Mouse (Mus musculus) MEL (cell line): ENCODE results near the gene Vmn1r6. TPM values are rescaled to one million over a fixed set of nuclear protein-coding genes. Genes with fewer than 3 reads are reported as not detected.

Experiments used
- DNase-seq: peaks from one replicate; pipeline ENCODE4 v3.0.0; 2011; ENCODE audit warnings: low read depth, low spot score
- H3K27ac ChIP-seq: 2 replicates; pipeline ENCODE4 v1.5.1; 2012; ENCODE audit warnings: low read depth, mild to moderate bottlenecking, control low read depth, low read length, moderate library complexity; ENCODE audit not compliant: control insufficient read depth
- H3K27me3 ChIP-seq, 2 experiments: fragments of 150-350 bp in 1 of 2; sonication (generic) in 1 of 2; 2 replicates each; pipeline ENCODE4 v1.6.1; 2012; ENCODE audit warnings: low read length in 2 of 2, mild to moderate bottlenecking in 2 of 2, improper control_type of control experiment in 1 of 2, moderate library complexity in 1 of 2; ENCODE audit not compliant: insufficient read depth in 2 of 2, control insufficient read depth in 1 of 2
- H3K36me3 ChIP-seq, 2 experiments: 2 replicates each; pipeline ENCODE4 v1.6.1; 2012 to 2014; ENCODE audit warnings: low read length in 2 of 2, improper control_type of control experiment in 1 of 2, inconsistent platforms in 1 of 2, mild to moderate bottlenecking in 1 of 2; ENCODE audit not compliant: insufficient read depth in 2 of 2, control insufficient read depth in 1 of 2
- H3K4me1 ChIP-seq, 2 experiments: fragments of 150-350 bp in 1 of 2; sonication (generic) in 1 of 2; 2 replicates each; pipeline ENCODE4 v1.6.1; 2012; ENCODE audit warnings: low read length in 2 of 2, improper control_type of control experiment in 1 of 2, mild to moderate bottlenecking in 1 of 2; ENCODE audit not compliant: insufficient read depth in 2 of 2, control insufficient read depth in 1 of 2
- H3K4me3 ChIP-seq, 2 experiments: fragments of 150-350 bp in 1 of 2; sonication (generic) in 1 of 2; 2 replicates each; pipeline ENCODE4 v1.5.1; 2012; ENCODE audit warnings: low read depth in 2 of 2, low read length in 2 of 2, mild to moderate bottlenecking in 2 of 2, moderate library complexity in 2 of 2, control low read depth in 1 of 2, improper control_type of control experiment in 1 of 2; ENCODE audit not compliant: control insufficient read depth in 1 of 2, insufficient read depth in 1 of 2
- H3K79me2 ChIP-seq: 2 replicates; pipeline ENCODE4 v1.6.1; 2012; ENCODE audit warnings: mild to moderate bottlenecking, low read length, moderate library complexity; ENCODE audit not compliant: control insufficient read depth, poor library complexity, insufficient read depth
- H3K9ac ChIP-seq: 2 replicates; pipeline ENCODE4 v1.6.1; 2012; ENCODE audit warnings: low read depth, mild to moderate bottlenecking, control low read depth, low read length, moderate library complexity; ENCODE audit not compliant: control insufficient read depth, poor library complexity, severe bottlenecking
- H3K9me3 ChIP-seq: fragments of 150-350 bp; sonication (generic); replicated peaks from 2 replicates; pipeline ENCODE4 v1.6.1; 2012; ENCODE audit warnings: mild to moderate bottlenecking, low read length, improper control_type of control experiment, moderate library complexity; ENCODE audit not compliant: insufficient read depth
- CHD1 ChIP-seq: IDR thresholded peaks from 2 replicates; pipeline ENCODE4 v1.6.1; 2012; ENCODE audit warnings: low read depth, mild to moderate bottlenecking, inconsistent platforms, low read length, improper control_type of control experiment
- CHD2 ChIP-seq: IDR thresholded peaks from 2 replicates; pipeline ENCODE4 v1.6.1; 2011; ENCODE audit warnings: low read length, improper control_type of control experiment
- CTCF ChIP-seq, 3 experiments: IDR thresholded peaks in 2 of 3; conservative IDR thresholded peaks in 1 of 3; 2 replicates each; pipeline ENCODE4 v1.5.1; 2011 to 2012; ENCODE audit warnings: low read length in 3 of 3, low read depth in 2 of 3, mild to moderate bottlenecking in 2 of 3, improper control_type of control experiment in 1 of 3, inconsistent platforms in 1 of 3, mixed read lengths in 1 of 3, moderate library complexity in 1 of 3; ENCODE audit not compliant: control insufficient read depth in 1 of 3, insufficient read depth in 1 of 3, poor library complexity in 1 of 3, severe bottlenecking in 1 of 3
- ELF1 ChIP-seq: IDR thresholded peaks from 2 replicates; pipeline ENCODE4 v1.6.1; 2014; ENCODE audit warnings: low read depth, mild to moderate bottlenecking, inconsistent platforms, low read length, improper control_type of control experiment, moderate library complexity
- EP300 ChIP-seq, 2 experiments: IDR thresholded peaks; 2 replicates each; pipeline ENCODE4 v1.6.1; 2011; ENCODE audit warnings: improper control_type of control experiment in 2 of 2, low read length in 2 of 2, low read depth in 1 of 2, mild to moderate bottlenecking in 1 of 2
- ETS1 ChIP-seq: IDR thresholded peaks from 2 replicates; pipeline ENCODE4 v1.6.1; 2012; ENCODE audit warnings: low read depth, mild to moderate bottlenecking, inconsistent platforms, low read length, improper control_type of control experiment, moderate library complexity
- GABPA ChIP-seq: IDR thresholded peaks from 2 replicates; pipeline ENCODE4 v1.6.1; 2012; ENCODE audit warnings: low read depth, mild to moderate bottlenecking, inconsistent platforms, low read length, improper control_type of control experiment, moderate library complexity
- GATA1 ChIP-seq: IDR thresholded peaks from 2 replicates; pipeline ENCODE4 v1.6.1; 2011; ENCODE audit warnings: low read depth, low read length, improper control_type of control experiment
- HCFC1 ChIP-seq: IDR thresholded peaks from 2 replicates; pipeline ENCODE4 v1.6.1; 2012; ENCODE audit warnings: low read depth, mild to moderate bottlenecking, inconsistent platforms, low read length, improper control_type of control experiment, moderate library complexity
- KAT2A ChIP-seq: conservative IDR thresholded peaks from 2 replicates; pipeline ENCODE4 v1.6.1; 2012; ENCODE audit warnings: low read depth, low read length, improper control_type of control experiment, inconsistent platforms
- MAFK ChIP-seq: IDR thresholded peaks from 2 replicates; pipeline ENCODE4 v1.6.1; 2011; ENCODE audit warnings: low read depth, mild to moderate bottlenecking, low read length, improper control_type of control experiment, borderline replicate concordance
- MAX ChIP-seq: IDR thresholded peaks from 2 replicates; pipeline ENCODE4 v1.6.1; 2011; ENCODE audit warnings: low read length, improper control_type of control experiment
- MXI1 ChIP-seq: IDR thresholded peaks from 2 replicates; pipeline ENCODE4 v1.6.1; 2011; ENCODE audit warnings: mild to moderate bottlenecking, low read depth, low read length, improper control_type of control experiment
- MYB ChIP-seq: IDR thresholded peaks from 2 replicates; pipeline ENCODE4 v1.6.1; 2011; ENCODE audit warnings: mild to moderate bottlenecking, low read depth, low read length, improper control_type of control experiment
- NELFE ChIP-seq: IDR thresholded peaks from 2 replicates; pipeline ENCODE4 v1.6.1; 2011; ENCODE audit warnings: low read depth, low read length, improper control_type of control experiment
- NRF1 ChIP-seq: IDR thresholded peaks from 2 replicates; pipeline ENCODE4 v1.6.1; 2014; ENCODE audit warnings: low read depth, mild to moderate bottlenecking, inconsistent platforms, low read length, improper control_type of control experiment, moderate library complexity; ENCODE audit not compliant: poor library complexity, insufficient read depth, severe bottlenecking
- POLR2A ChIP-seq, 2 experiments: IDR thresholded peaks; 2 replicates each; pipeline ENCODE4 v1.6.1; 2011 to 2012; ENCODE audit warnings: low read length in 2 of 2, mild to moderate bottlenecking in 2 of 2, control low read depth in 1 of 2, improper control_type of control experiment in 1 of 2, low read depth in 1 of 2, moderate library complexity in 1 of 2; ENCODE audit not compliant: control insufficient read depth in 1 of 2, insufficient read depth in 1 of 2, poor library complexity in 1 of 2
- POLR2AphosphoS5 ChIP-seq: IDR thresholded peaks from 2 replicates; pipeline ENCODE4 v1.6.1; 2012; ENCODE audit warnings: low read depth, borderline replicate concordance, mild to moderate bottlenecking, inconsistent platforms, low read length, moderate library complexity, mixed read lengths
- RAD21 ChIP-seq: IDR thresholded peaks from 2 replicates; pipeline ENCODE4 v1.6.1; 2011; ENCODE audit warnings: mild to moderate bottlenecking, low read depth, low read length, improper control_type of control experiment
- SIN3A ChIP-seq: IDR thresholded peaks from 2 replicates; pipeline ENCODE4 v1.6.1; 2012; ENCODE audit warnings: low read length, improper control_type of control experiment, inconsistent platforms
- SMC3 ChIP-seq: IDR thresholded peaks from 2 replicates; pipeline ENCODE4 v1.6.1; 2011; ENCODE audit warnings: low read depth, low read length, improper control_type of control experiment
- TBP ChIP-seq: IDR thresholded peaks from 2 replicates; pipeline ENCODE4 v1.8.0; 2011; ENCODE audit warnings: low read depth, low read length, improper control_type of control experiment
- TCF12 ChIP-seq: IDR thresholded peaks from 2 replicates; pipeline ENCODE4 v1.6.1; 2014; ENCODE audit warnings: low read depth, mild to moderate bottlenecking, inconsistent platforms, low read length, improper control_type of control experiment, moderate library complexity
- UBTF ChIP-seq: IDR thresholded peaks from 2 replicates; pipeline ENCODE4 v1.6.1; 2012; ENCODE audit warnings: low read depth, mild to moderate bottlenecking, inconsistent platforms, low read length, improper control_type of control experiment, moderate library complexity, borderline replicate concordance; ENCODE audit not compliant: insufficient read depth
- USF1 ChIP-seq: IDR thresholded peaks from 2 replicates; pipeline ENCODE4 v1.6.1; 2014; ENCODE audit warnings: low read depth, mild to moderate bottlenecking, inconsistent platforms, low read length, improper control_type of control experiment, moderate library complexity
- USF2 ChIP-seq, 2 experiments: IDR thresholded peaks; 2 replicates each; pipeline ENCODE4 v1.6.1; 2011 to 2012; ENCODE audit warnings: improper control_type of control experiment in 2 of 2, low read length in 2 of 2, borderline replicate concordance in 1 of 2, inconsistent platforms in 1 of 2, low read depth in 1 of 2, mild to moderate bottlenecking in 1 of 2; ENCODE audit not compliant: insufficient read depth in 1 of 2
- ZKSCAN1 ChIP-seq: IDR thresholded peaks from 2 replicates; pipeline ENCODE4 v1.6.1; 2012; ENCODE audit warnings: low read depth, mild to moderate bottlenecking, inconsistent platforms, low read length, improper control_type of control experiment, moderate library complexity
- ZMIZ1 ChIP-seq: IDR thresholded peaks from 2 replicates; pipeline ENCODE4 v1.6.1; 2012; ENCODE audit warnings: low read depth, mild to moderate bottlenecking, inconsistent platforms, low read length, improper control_type of control experiment, moderate library complexity
- polyA plus RNA-seq, 2 experiments: library from polyadenylated mRNA; stranded (reverse) in 1 of 2; unstranded in 1 of 2; fragments of >175 nt in 1 of 2; fragments of >200 nt in 1 of 2; gene quantifications; 2 replicates each; pipeline versions ENCODE4 v1.2.1 to v1.2.4; 2012; ENCODE audit warnings: low replicate concordance in 2 of 2, low read depth in 1 of 2; ENCODE audit not compliant: insufficient read length in 2 of 2, insufficient read depth in 1 of 2, missing spikeins in 1 of 2
- total RNA-seq: library from RNA; depleted of rRNA; stranded (reverse); fragments of 300-350 nt; gene quantifications from 2 replicates; pipeline ENCODE4 v1.2.3, GENCODE M21; 2012; rRNA removed

Gene Vmn1r6
- total RNA-seq = not detected in 2 replicates
- polyA plus RNA-seq = under 1 TPM in 1 of 2 experiments, not detected in 1; 0.01 TPM

DNA sequence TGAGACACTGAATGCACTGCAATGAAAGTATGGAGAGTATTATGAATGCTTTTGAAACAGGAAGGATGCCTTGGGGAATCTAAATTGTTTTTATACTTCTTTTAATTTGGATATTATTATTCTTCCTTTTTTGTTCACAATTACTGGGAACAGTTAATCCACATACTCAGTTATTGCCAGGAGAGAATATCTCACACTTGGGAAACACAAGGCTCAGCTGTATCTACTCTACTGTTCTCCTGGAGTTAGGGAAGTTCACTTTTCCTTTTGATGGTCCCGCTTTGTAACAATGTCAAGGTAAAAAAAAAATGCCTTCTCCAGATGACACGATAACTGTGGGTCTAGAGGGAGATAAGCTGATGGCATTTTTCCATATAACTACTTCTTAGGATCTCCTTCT lies at the start of gene Vmn1r6:
Gene Vmn1r6, plus strand, starts transcription at position 301 of the 400 bp plus-strand sequence.
- TF ChIP-seq ZKSCAN1 (no peak), TBP (no peak), HCFC1 (no peak), POLR2A (IDR thresholded peaks at IDR 0.05; ENCODE audit: control insufficient read depth in 1 of 2, insufficient read depth in 1 of 2, low read depth in 1 of 2, low read length in 2 of 2, poor library complexity in 1 of 2) (no peak), TCF12 (no peak), MAX (no peak), SIN3A (no peak), ZMIZ1 (no peak), SMC3 (no peak), RAD21 (no peak), NRF1 (no peak), USF1 (no peak), KAT2A (no peak), CHD2 (no peak), MYB (no peak), POLR2AphosphoS5 (no peak), MXI1 (no peak), EP300 (IDR thresholded peaks at IDR 0.05; ENCODE audit: low read depth in 1 of 2, low read length in 2 of 2) (no peak), NELFE (no peak), GATA1 (no peak)
- Histone ChIP-seq H3K27me3 (no peaks in the 10 kb centered on the region; a peak in 1 of 4 replicates), H3K27ac (no peak within 1 kb of the TSS), H3K4me3 (no peak within 1 kb of the TSS), H3K9ac (no peak within 1 kb of the TSS), H3K4me1 (no peaks in the 10 kb centered on the region), H3K79me2 (no peaks in the 10 kb centered on the region), H3K36me3 (no peaks in the 10 kb centered on the region), H3K9me3 (no peaks in the 10 kb centered on the region)
- DNase-seq = no peak

- no peak overlapping the region for H3K4me3 ChIP-seq
- H3K27me3 ChIP-seq = no peaks in the 10 kb centered on the region; a peak in 2 of 4 replicates
- H3K9me3 ChIP-seq = no peaks in the 10 kb centered on the region
- H3K9ac ChIP-seq = no peak overlapping the region
- H3K79me2 ChIP-seq = no peaks in the 10 kb centered on the region
- no peak for DNase-seq
- H3K4me1 ChIP-seq = no peaks in the 10 kb centered on the region
- TF ChIP-seq CHD1 (no peak), ELF1 (no peak), CTCF (IDR thresholded peaks at IDR 0.05 in 2 of 3, conservative IDR thresholded peaks at IDR 0.05 in 1 of 3; ENCODE audit: control insufficient read depth in 1 of 3, insufficient read depth in 1 of 3, low read depth in 2 of 3, low read length in 3 of 3, poor library complexity in 1 of 3, severe bottlenecking in 1 of 3) (no peak), UBTF (no peak), HCFC1 (no peak), USF2 (IDR thresholded peaks at IDR 0.05; ENCODE audit: borderline replicate concordance in 1 of 2, insufficient read depth in 1 of 2, low read depth in 1 of 2, low read length in 2 of 2) (no peak), MAFK (no peak), SIN3A (no peak), GABPA (no peak), MYB (no peak), POLR2AphosphoS5 (no peak), ETS1 (no peak), USF1 (no peak), EP300 (IDR thresholded peaks at IDR 0.05; ENCODE audit: low read depth in 1 of 2, low read length in 2 of 2) (no peak)
- H3K36me3 ChIP-seq = no peaks in the 10 kb centered on the region
- no peak overlapping the region for H3K27ac ChIP-seq
Measured at GRCm38 (mm10) chr6:56956436-56956835, 40.6 kb upstream of the Vmn1r6 start.
